Mouse (Mus musculus): ENCODE data around the gene Cacna2d2.
A peak's percentile ranks its signal among the peaks of the same experiment; 100 is the strongest.

Gene Cacna2d2

GRCm38 (mm10) chr9:107399491-107399971, at the start of gene Cacna2d2:
Cacna2d2 (plus strand) TSS chr9:107399612.
- peak in 1 of 2 experiments; percentile 7 for DNase-seq (ENCODE audit: low spot score in 2 of 2)

- DNase-seq (ENCODE audit: low spot score in 2 of 2) = no peak
Observed at GRCm38 (mm10) chr9:107354826-107355225, 44.6 kb upstream of the Cacna2d2 start.

GRCm38 (mm10) chr9:107355870-107356765, 43.3 kb upstream of the Cacna2d2 start:
- DNase-seq (ENCODE audit: low spot score in 2 of 2) = peak in 1 of 2 experiments; percentile 50

GRCm38 (mm10) chr9:107357651-107358050, 41.8 kb upstream of the Cacna2d2 start:
- DNase-seq (ENCODE audit: low spot score in 2 of 2) = peak; percentile 33 to 69

- no peak for DNase-seq (ENCODE audit: low spot score in 2 of 2)
Observed at GRCm38 (mm10) chr9:107360989-107361388, 38.4 kb upstream of the Cacna2d2 start.

GRCm38 (mm10) chr9:107366644-107367043, 32.8 kb upstream of the Cacna2d2 start:
- peak; percentile 8 to 60 for DNase-seq (ENCODE audit: low spot score in 2 of 2)

GRCm38 (mm10) chr9:107368302-107368701, 31.1 kb upstream of the Cacna2d2 start:
- no peak for DNase-seq (ENCODE audit: low spot score in 2 of 2)

- DNase-seq (ENCODE audit: low spot score in 2 of 2) = no peak
Observed at GRCm38 (mm10) chr9:107369270-107370105, 29.9 kb upstream of the Cacna2d2 start.

- DNase-seq (ENCODE audit: low spot score in 2 of 2) = no peak
Observed at GRCm38 (mm10) chr9:107370106-107370463, 29.3 kb upstream of the Cacna2d2 start.

GRCm38 (mm10) chr9:107372441-107372840, 27.0 kb upstream of the Cacna2d2 start:
- no peak for DNase-seq (ENCODE audit: low spot score in 2 of 2)

- DNase-seq (ENCODE audit: low spot score in 2 of 2) = peak in 1 of 2 experiments; percentile 21
Observed at GRCm38 (mm10) chr9:107374623-107375022, 24.8 kb upstream of the Cacna2d2 start.

- no peak for DNase-seq (ENCODE audit: low spot score in 2 of 2)
Observed at GRCm38 (mm10) chr9:107375451-107375850, 24.0 kb upstream of the Cacna2d2 start.

- DNase-seq (ENCODE audit: low spot score in 2 of 2) = no peak
Observed at GRCm38 (mm10) chr9:107377961-107378512, 21.4 kb upstream of the Cacna2d2 start.

GRCm38 (mm10) chr9:107381723-107382122, 17.7 kb upstream of the Cacna2d2 start:
- no peak for DNase-seq (ENCODE audit: low spot score in 2 of 2)

- DNase-seq (ENCODE audit: low spot score in 2 of 2) = no peak
Observed at GRCm38 (mm10) chr9:107384396-107384795, 15.0 kb upstream of the Cacna2d2 start.

GRCm38 (mm10) chr9:107386722-107387121, 12.7 kb upstream of the Cacna2d2 start:
- peak in 1 of 2 experiments; percentile 50 for DNase-seq (ENCODE audit: low spot score in 2 of 2)

- DNase-seq (ENCODE audit: low spot score in 2 of 2) = no peak
Observed at GRCm38 (mm10) chr9:107387708-107388107, 11.7 kb upstream of the Cacna2d2 start.

- no peak for DNase-seq (ENCODE audit: low spot score in 2 of 2)
Observed at GRCm38 (mm10) chr9:107388263-107388662, 11.1 kb upstream of the Cacna2d2 start.

GRCm38 (mm10) chr9:107396397-107396796, 3.0 kb upstream of the Cacna2d2 start:
- no peak for DNase-seq (ENCODE audit: low spot score in 2 of 2)

- no peak for DNase-seq (ENCODE audit: low spot score in 2 of 2)
Observed at GRCm38 (mm10) chr9:107398968-107399367, 444 bp upstream of the Cacna2d2 start.

GRCm38 (mm10) chr9:107400060-107400511, 674 bp downstream of the Cacna2d2 start:
- DNase-seq (ENCODE audit: low spot score in 2 of 2) = no peak
